Comparison of ENCODE assay signal across 16 mouse cellular contexts in genomic region chr17:27362221-27362620, GRCm38 (mm10).
DNase-seq lines count a peak whose midpoint lies in the region; ATAC-seq lines count a peak whose summit lies in the region.
"Had no signal": no experiment of that assay in that cellular context is flagged by ENCODE, and none has a peak within 500 bp of the region (broad histone marks: within the 10 kb centered on the region; RNA-seq: fewer than 3 reads in every experiment).

No protein-coding gene starts in this region.

- H3K4me2 ChIP-seq in neural tube, embryonic 15.5 days, result no peak overlapping the region
- no peak overlapping the region for H3K4me2 ChIP-seq in hindbrain, embryonic 16.5 days (ENCODE audit: low read length)
- H3K4me2 ChIP-seq: forebrain, embryonic 12.5 days; heart, embryonic 12.5 days; neural tube, embryonic 12.5 days had no signal

- DNase-seq in left cerebral cortex, adult 11 months (ENCODE audit: low spot score), result peak; percentile 61
- DNase-seq in left cerebral cortex, postnatal 4 days, result no peak
- peak; percentile 72 for DNase-seq in layer of hippocampus, adult 9-11 months
- no peak for DNase-seq in limb, embryonic 10.5 days (ENCODE audit: low spot score)
- no peak for DNase-seq in urinary bladder, postnatal 36 days (ENCODE audit: low spot score in 2 of 2)
- DNase-seq: adrenal gland, postnatal 14 days; cerebellum, adult 9-11 months; embryo, embryonic 11 days; gastrocnemius, postnatal 25 days; thymus, adult 2 months had no signal

- WGBS in limb, embryonic 10.5 days, result 90% methylated on average over 8 of the region's 8 CpGs
- 94% methylated on average over 8 of the region's 8 CpGs for WGBS in neural tube, embryonic 15.5 days
- WGBS in hindbrain, embryonic 16.5 days, result 91% methylated on average over 8 of the region's 8 CpGs

- no peak overlapping the region for H3K9ac ChIP-seq in neural tube, embryonic 15.5 days (replicated peaks)
- H3K9ac ChIP-seq in hindbrain, embryonic 16.5 days (ENCODE audit: low read depth, low read length), result no peak overlapping the region
- H3K9ac ChIP-seq: forebrain, embryonic 12.5 days; heart, embryonic 12.5 days; neural tube, embryonic 12.5 days had no signal

- H3K27me3 ChIP-seq in limb, embryonic 10.5 days (ENCODE audit: low read depth, poor library complexity, severe bottlenecking), result no peaks in the 10 kb centered on the region
- H3K27me3 ChIP-seq in neural tube, embryonic 15.5 days (replicated peaks), result no peaks in the 10 kb centered on the region
- no peaks in the 10 kb centered on the region for H3K27me3 ChIP-seq in hindbrain, embryonic 16.5 days (replicated peaks; ENCODE audit: control insufficient read depth, insufficient read depth, low read length)
- H3K27me3 ChIP-seq: heart, embryonic 12.5 days; neural tube, embryonic 12.5 days had no signal

- 0 out of 2 replicates have a peak overlapping the region, but pooled peaks have one; percentile 50 for H3K27ac ChIP-seq in limb, embryonic 10.5 days
- no peak overlapping the region for H3K27ac ChIP-seq in neural tube, embryonic 15.5 days (replicated peaks)
- no peak overlapping the region for H3K27ac ChIP-seq in hindbrain, embryonic 16.5 days (ENCODE audit: low read depth, low read length)
- H3K27ac ChIP-seq: forebrain, embryonic 12.5 days; neural tube, embryonic 12.5 days had no signal

- intact Hi-C loops in left cerebral cortex, postnatal 4 days (cut with DNase I), result no loop called here

- H3K36me3 ChIP-seq in limb, embryonic 10.5 days, result no peaks in the 10 kb centered on the region
- H3K36me3 ChIP-seq in neural tube, embryonic 15.5 days, result no peaks in the 10 kb centered on the region
- no peaks in the 10 kb centered on the region for H3K36me3 ChIP-seq in hindbrain, embryonic 16.5 days (ENCODE audit: control insufficient read depth, insufficient read depth, low read length)
- H3K36me3 ChIP-seq: forebrain, embryonic 12.5 days; heart, embryonic 12.5 days; neural tube, embryonic 12.5 days had no signal

- H3K4me3 ChIP-seq in limb, embryonic 10.5 days, result no peak overlapping the region
- H3K4me3 ChIP-seq in neural tube, embryonic 15.5 days (replicated peaks), result no peak overlapping the region
- no peak overlapping the region for H3K4me3 ChIP-seq in hindbrain, embryonic 16.5 days (ENCODE audit: low read length)
- H3K4me3 ChIP-seq: forebrain, embryonic 12.5 days; heart, embryonic 12.5 days; neural tube, embryonic 12.5 days had no signal

- peaks cover 49% of the 10 kb centered on the region for H3K4me1 ChIP-seq in limb, embryonic 10.5 days
- H3K4me1 ChIP-seq in neural tube, embryonic 15.5 days, result no peaks in the 10 kb centered on the region
- no peaks in the 10 kb centered on the region; the same call in 1 of the 2 replicates for H3K4me1 ChIP-seq in hindbrain, embryonic 16.5 days (ENCODE audit: control insufficient read depth, insufficient read depth, low read depth, low read length)
- H3K4me1 ChIP-seq: neural tube, embryonic 12.5 days had no signal

- no peaks in the 10 kb centered on the region for H3K9me3 ChIP-seq in limb, embryonic 10.5 days (replicated peaks)
- H3K9me3 ChIP-seq in neural tube, embryonic 15.5 days (replicated peaks), result no peaks in the 10 kb centered on the region
- no peaks in the 10 kb centered on the region for H3K9me3 ChIP-seq in hindbrain, embryonic 16.5 days (ENCODE audit: control insufficient read depth, low read length)
- H3K9me3 ChIP-seq: forebrain, embryonic 12.5 days; heart, embryonic 12.5 days; neural tube, embryonic 12.5 days had no signal

- no peak for ATAC-seq in neural tube, embryonic 15.5 days (ENCODE audit: low FRiP score)
- ATAC-seq in hindbrain, embryonic 16.5 days, result no peak
- ATAC-seq: inflammation-experienced regulatory T-cells, adult 6 months had no signal

Comparison
In these comparisons a context has a peak if more than half of its experiments do, and no peak if none do; other contexts are left out.
1. DNase-seq: peak in left cerebral cortex, adult 11 months (single experiment) and layer of hippocampus, adult 9-11 months (single experiment); none in left cerebral cortex, postnatal 4 days (single experiment), limb, embryonic 10.5 days (single experiment) and urinary bladder, postnatal 36 days (0 of 2).